Mouse (Mus musculus) limb, embryonic 13.5 days (tissue): Measurements from ENCODE around the gene Ylpm1. TPM values are rescaled to one million over a fixed set of nuclear protein-coding genes. Genes with fewer than 3 reads are reported as not detected.
A peak's percentile ranks its signal among the peaks of the same experiment; 100 is the strongest.

Source experiments
- ATAC-seq: fragments of 200-750 bp; cut with Nextera tagmentation; 2 replicates; pipeline ENCODE4 v1.8.0; 2017; ENCODE audit warnings: low read depth, moderate number of reproducible peaks, moderate TSS enrichment; ENCODE audit not compliant: low FRiP score
- H3K27ac ChIP-seq: fragments of 300-500 bp; sonication (generic); 2 replicates; pipeline ENCODE4 v1.5.1; 2015; ENCODE audit warnings: inconsistent platforms, mild to moderate bottlenecking, moderate library complexity
- H3K27me3 ChIP-seq: fragments of 300-500 bp; sonication (generic); 2 replicates; pipeline ENCODE4 v1.6.1; 2015; ENCODE audit warnings: mild to moderate bottlenecking, inconsistent platforms
- H3K36me3 ChIP-seq: fragments of 300-500 bp; sonication (generic); 2 replicates; pipeline ENCODE4 v1.6.1; 2015; ENCODE audit warnings: inconsistent platforms, mild to moderate bottlenecking, moderate library complexity
- H3K4me1 ChIP-seq: fragments of 300-500 bp; sonication (generic); 2 replicates; pipeline ENCODE4 v1.6.1; 2015; ENCODE audit warnings: inconsistent platforms
- H3K4me2 ChIP-seq: fragments of 300-500 bp; sonication (generic); replicated peaks from 2 replicates; pipeline ENCODE4 v1.6.1; 2015; ENCODE audit warnings: inconsistent platforms, mild to moderate bottlenecking, moderate library complexity
- H3K4me3 ChIP-seq: fragments of 300-500 bp; sonication (generic); 2 replicates; pipeline ENCODE4 v1.5.1; 2015; ENCODE audit warnings: moderate library complexity, mild to moderate bottlenecking, inconsistent platforms
- H3K9ac ChIP-seq: fragments of 300-500 bp; sonication (generic); 2 replicates; pipeline ENCODE4 v1.6.1; 2015; ENCODE audit warnings: mild to moderate bottlenecking, inconsistent platforms
- H3K9me3 ChIP-seq: fragments of 300-500 bp; sonication (generic); 2 replicates; pipeline ENCODE4 v1.6.1; 2016; ENCODE audit warnings: inconsistent platforms
- WGBS: fragments of 180-500 bp; shearing (Covaris S2); methylation state at CpG from one replicate; pipeline ENCODE4 v1.1.7; 2015; 5-methylcytosine and 5-hydroxymethylcytosine counted together
- polyA plus RNA-seq: library from polyadenylated mRNA; unstranded; fragments of >200 nt; fragmentation: Nextera tagmentation; extraction: Ambion mirVana; gene quantifications from 2 replicates; pipeline ENCODE4 v1.2.1, GENCODE M21; 2015

Gene Ylpm1
- polyA plus RNA-seq, 1 experiment from 2014 or later, result 38.2 TPM

- 0 out of 2 replicates have a peak within 1 kb of the TSS, but pooled peaks have one; percentile 52 for H3K27ac ChIP-seq
- under 1% methylated on average over 42 of the region's 42 CpGs for WGBS
These were observed 25.6 kb upstream of the Ylpm1 start, which contains the start of the genes Fcf1 and Arel1 for GRCm38 (mm10) chr12:84970428-84971096. Gene Fcf1 (plus strand): TSS chr12:84970897. Gene Arel1 (minus strand): TSS chr12:84970900.

DNA sequence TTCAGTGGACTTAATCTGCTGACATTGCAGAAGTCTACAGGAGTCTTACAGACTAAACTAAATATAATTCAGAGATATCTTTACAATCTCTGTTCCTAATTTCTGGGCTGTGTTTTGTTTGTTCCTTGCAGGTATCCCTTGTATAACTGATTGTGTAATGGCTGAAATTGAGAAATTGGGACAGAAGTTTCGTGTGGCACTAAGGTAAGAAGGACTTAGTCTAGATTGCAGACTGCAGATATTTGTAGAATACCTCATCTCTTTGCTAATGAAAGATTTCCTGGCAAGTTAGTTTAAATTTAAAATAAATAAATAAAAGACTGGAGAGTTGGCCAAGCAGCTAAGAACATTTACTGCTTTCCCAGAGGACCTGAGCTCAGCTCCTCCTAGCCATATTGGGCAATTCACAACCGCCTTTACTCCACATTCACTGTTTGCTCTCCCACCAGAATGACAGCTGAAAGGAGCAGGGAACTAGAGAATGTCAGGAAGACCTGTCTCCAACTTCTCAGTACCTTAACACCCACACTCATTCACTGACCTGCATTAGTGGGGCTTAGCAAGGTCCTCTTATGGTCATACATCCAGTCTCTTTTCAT is 16.8 kb upstream of the Ylpm1 start:
- no peak for ATAC-seq
- Histone ChIP-seq H3K4me3 (no peak overlapping the region), H3K9me3 (no peaks in the 10 kb centered on the region), H3K36me3 (peaks cover 89% of the 10 kb centered on the region), H3K4me1 (no peaks in the 10 kb centered on the region), H3K4me2 (no peak overlapping the region), H3K27me3 (no peaks in the 10 kb centered on the region), H3K9ac (no peak overlapping the region), H3K27ac (no peak overlapping the region)
- 91% methylated on average over 2 of the region's 2 CpGs for WGBS

More at GRCm38 (mm10) chr12:84970428-84971096, 25.6 kb upstream of the Ylpm1 start, which contains the start of the genes Fcf1 and Arel1:
- Histone ChIP-seq H3K27me3 (no peaks in the 10 kb centered on the region), H3K9ac (peak within 1 kb of the TSS; percentile 85), H3K4me3 (peak within 1 kb of the TSS; percentile 90), H3K4me2 (peak within 1 kb of the TSS; percentile 98), H3K9me3 (no peaks in the 10 kb centered on the region), H3K36me3 (peaks cover 27% of the 10 kb centered on the region), H3K4me1 (peaks cover 18% of the 10 kb centered on the region)
- ATAC-seq, result peak; percentile 66

DNA sequence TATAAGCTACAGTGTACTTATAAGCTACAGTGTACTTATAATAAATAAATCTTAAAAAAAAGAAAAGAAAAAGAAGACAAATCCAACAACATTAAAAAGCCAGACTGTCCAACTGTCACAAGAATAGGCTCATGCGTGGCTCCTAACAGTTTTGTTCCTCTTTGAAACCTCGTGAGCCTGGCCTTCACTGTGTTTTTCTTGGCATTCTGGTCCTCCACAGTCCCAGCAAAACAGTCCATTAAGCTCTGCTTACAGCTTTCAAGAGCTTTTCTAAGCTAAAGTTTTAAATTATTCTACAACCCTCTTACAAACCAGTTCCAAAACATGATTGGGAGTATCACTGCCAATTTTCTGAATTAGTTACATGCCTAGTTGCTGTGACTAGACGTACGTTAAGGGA is 6.7 kb upstream of the Ylpm1 start:
- WGBS, result 68% methylated on average over 4 of the region's 4 CpGs
- 0 out of 2 replicates have a peak, but pooled peaks cover 4% of the 10 kb centered on the region for H3K9me3 ChIP-seq
- no peak for ATAC-seq
- peaks cover 2% of the 10 kb centered on the region for H3K36me3 ChIP-seq
- no peak overlapping the region for H3K9ac ChIP-seq
- no peaks in the 10 kb centered on the region for H3K4me1 ChIP-seq
- H3K4me3 ChIP-seq, result no peak overlapping the region
- no peak overlapping the region for H3K27ac ChIP-seq
- H3K27me3 ChIP-seq, result 0 out of 2 replicates have a peak, but pooled peaks cover 3% of the 10 kb centered on the region
- H3K4me2 ChIP-seq, result no peak overlapping the region

GRCm38 (mm10) chr12:84995112-84995761 is 884 bp upstream of the Ylpm1 start:
- WGBS, result 93% methylated on average over 9 of the region's 9 CpGs
- Histone ChIP-seq H3K27ac (no peak overlapping the region; the same call in 1 of the 2 replicates), H3K4me2 (peak overlapping the region; percentile 98), H3K9ac (no peak overlapping the region), H3K36me3 (0 out of 2 replicates have a peak, but pooled peaks cover 4% of the 10 kb centered on the region), H3K9me3 (0 out of 2 replicates have a peak, but pooled peaks cover 4% of the 10 kb centered on the region), H3K4me1 (peaks cover 25% of the 10 kb centered on the region), H3K27me3 (0 out of 2 replicates have a peak, but pooled peaks cover 3% of the 10 kb centered on the region), H3K4me3 (peak overlapping the region; percentile 97)
- ATAC-seq, result no peak

- under 1% methylated on average over 35 of the region's 44 CpGs for WGBS
- H3K4me3 ChIP-seq, result peak overlapping the region; percentile 97
These were observed 629 bp downstream of the Ylpm1 start for GRCm38 (mm10) chr12:84996501-84997398.

GRCm38 (mm10) chr12:84999053-84999452 is 2.9 kb downstream of the Ylpm1 start:
- H3K36me3 ChIP-seq, result peaks cover 22% of the 10 kb centered on the region
- no peak overlapping the region for H3K27ac ChIP-seq
- H3K4me1 ChIP-seq, result peaks cover 25% of the 10 kb centered on the region
- no peaks in the 10 kb centered on the region for H3K27me3 ChIP-seq
- H3K4me3 ChIP-seq, result peak overlapping the region; percentile 97
- peak overlapping the region; percentile 98 for H3K4me2 ChIP-seq
- H3K9ac ChIP-seq, result peak overlapping the region; percentile 45; the same call in 1 of the 2 replicates
- no peaks in the 10 kb centered on the region for H3K9me3 ChIP-seq
- no peak for ATAC-seq

More at GRCm38 (mm10) chr12:84996501-84997398, 629 bp downstream of the Ylpm1 start:
- Histone ChIP-seq H3K27ac (peak overlapping the region; percentile 84), H3K36me3 (0 out of 2 replicates have a peak, but pooled peaks cover 4% of the 10 kb centered on the region), H3K4me2 (peak overlapping the region; percentile 98), H3K9me3 (0 out of 2 replicates have a peak, but pooled peaks cover 4% of the 10 kb centered on the region), H3K4me1 (peaks cover 25% of the 10 kb centered on the region), H3K27me3 (no peaks in the 10 kb centered on the region), H3K9ac (peak overlapping the region; percentile 99)
- peak; percentile 68 for ATAC-seq

- Histone ChIP-seq H3K4me3 (no peak overlapping the region), H3K9me3 (no peaks in the 10 kb centered on the region), H3K27me3 (no peaks in the 10 kb centered on the region), H3K36me3 (peaks cover 41% of the 10 kb centered on the region), H3K4me1 (no peaks in the 10 kb centered on the region), H3K4me2 (no peak overlapping the region), H3K9ac (no peak overlapping the region), H3K27ac (no peak overlapping the region)
- 86% methylated on average over 1 of the region's 1 CpGs for WGBS
- no peak for ATAC-seq
These were observed 10.1 kb downstream of the Ylpm1 start for GRCm38 (mm10) chr12:85006206-85006605.

- Histone ChIP-seq H3K9me3 (peaks cover 3% of the 10 kb centered on the region; the same call in 1 of the 2 replicates), H3K4me3 (no peak overlapping the region), H3K27me3 (no peaks in the 10 kb centered on the region), H3K4me2 (no peak overlapping the region), H3K4me1 (no peaks in the 10 kb centered on the region), H3K36me3 (peaks cover 47% of the 10 kb centered on the region), H3K9ac (no peak overlapping the region), H3K27ac (no peak overlapping the region)
- no peak for ATAC-seq
These were observed 10.9 kb downstream of the Ylpm1 start for GRCm38 (mm10) chr12:85007021-85007420.

GRCm38 (mm10) chr12:85009776-85010175 is 13.7 kb downstream of the Ylpm1 start:
- peaks cover 51% of the 10 kb centered on the region for H3K36me3 ChIP-seq
- H3K27ac ChIP-seq, result no peak overlapping the region
- no peak overlapping the region for H3K4me3 ChIP-seq
- H3K9me3 ChIP-seq, result peaks cover 3% of the 10 kb centered on the region; the same call in 1 of the 2 replicates
- H3K9ac ChIP-seq, result no peak overlapping the region
- WGBS, result 79% methylated on average over 1 of the region's 1 CpGs
- H3K27me3 ChIP-seq, result no peaks in the 10 kb centered on the region
- H3K4me1 ChIP-seq, result no peaks in the 10 kb centered on the region
- H3K4me2 ChIP-seq, result no peak overlapping the region
- ATAC-seq, result no peak

- Histone ChIP-seq H3K36me3 (peaks cover 51% of the 10 kb centered on the region), H3K9ac (no peak overlapping the region), H3K4me2 (no peak overlapping the region), H3K4me1 (no peaks in the 10 kb centered on the region), H3K4me3 (no peak overlapping the region), H3K9me3 (peaks cover 3% of the 10 kb centered on the region; the same call in 1 of the 2 replicates), H3K27me3 (no peaks in the 10 kb centered on the region), H3K27ac (no peak overlapping the region)
- 87% methylated on average over 2 of the region's 2 CpGs for WGBS
- ATAC-seq, result no peak
These were observed 14.4 kb downstream of the Ylpm1 start for GRCm38 (mm10) chr12:85010541-85010940.

GRCm38 (mm10) chr12:85012185-85012584 is 16.1 kb downstream of the Ylpm1 start:
- Histone ChIP-seq H3K4me1 (no peaks in the 10 kb centered on the region), H3K9me3 (peaks cover 3% of the 10 kb centered on the region; the same call in 1 of the 2 replicates), H3K27me3 (no peaks in the 10 kb centered on the region), H3K4me2 (no peak overlapping the region), H3K4me3 (no peak overlapping the region), H3K27ac (no peak overlapping the region), H3K36me3 (peaks cover 61% of the 10 kb centered on the region), H3K9ac (no peak overlapping the region)
- ATAC-seq, result no peak
- 93% methylated on average over 2 of the region's 2 CpGs for WGBS
